ENCODE assay signal across 10 mouse cellular contexts in the genomic region with DNA sequence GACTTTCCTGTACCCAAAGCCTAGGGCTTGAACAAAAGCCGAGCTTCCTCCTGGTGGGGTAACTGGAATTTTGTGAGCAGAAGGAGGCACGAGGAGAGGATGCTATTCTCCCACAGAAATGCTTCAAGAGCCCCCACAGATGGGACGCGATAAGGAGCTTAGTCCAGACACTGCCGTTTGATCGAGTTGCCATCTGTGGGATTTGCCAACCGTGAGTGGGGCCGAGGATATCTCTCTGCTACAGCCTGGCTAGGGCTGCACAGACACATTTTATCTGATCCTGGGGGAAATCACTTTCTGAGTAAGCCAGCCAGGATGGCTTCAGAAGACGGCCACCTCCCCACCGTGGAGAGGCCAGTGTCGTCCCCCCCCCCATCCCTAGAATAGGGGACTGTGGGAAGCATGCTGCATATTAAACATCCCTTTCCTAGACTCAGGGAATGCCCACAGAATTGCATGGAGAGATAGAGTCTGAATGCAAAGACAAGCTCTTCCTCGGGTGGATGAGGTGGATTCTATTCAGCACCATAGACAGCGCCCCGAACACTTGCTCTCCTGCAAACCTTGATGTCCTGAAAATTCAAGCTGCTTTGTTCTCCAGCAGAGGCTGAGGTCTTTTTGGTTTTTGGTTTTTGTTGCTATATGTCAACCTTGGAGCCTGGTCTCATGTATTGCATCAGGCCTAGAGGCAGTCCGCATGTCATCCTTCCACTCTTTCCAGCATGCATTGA.
DNase-seq lines count a peak whose midpoint lies in the region; ATAC-seq lines count a peak whose summit lies in the region.
"Had no signal": no experiment of that assay in that cellular context is flagged by ENCODE, and none has a peak within 500 bp of the region (broad histone marks: within the 10 kb centered on the region; RNA-seq: fewer than 3 reads in every experiment).

No protein-coding gene starts in this region.

- H3K9me3 ChIP-seq in hindbrain, embryonic 10.5 days: no peaks in the 10 kb centered on the region
- H3K9me3 ChIP-seq in hindbrain, embryonic 16.5 days (ENCODE audit: control insufficient read depth, low read length): no peaks in the 10 kb centered on the region

- H3K9ac ChIP-seq in hindbrain, embryonic 16.5 days (ENCODE audit: low read depth, low read length): no peak overlapping the region

- no peak overlapping the region for H3K4me2 ChIP-seq in hindbrain, embryonic 16.5 days (ENCODE audit: low read length)

- H3K4me1 ChIP-seq in hindbrain, embryonic 10.5 days (replicated peaks): no peaks in the 10 kb centered on the region
- H3K4me1 ChIP-seq in hindbrain, embryonic 16.5 days (ENCODE audit: control insufficient read depth, insufficient read depth, low read depth, low read length): no peaks in the 10 kb centered on the region

- no peak for ATAC-seq in hindbrain, embryonic 16.5 days
- no peak for ATAC-seq in frontal cortex, adult (ENCODE audit: low TSS enrichment)

- H3K27me3 ChIP-seq in hindbrain, embryonic 10.5 days (ENCODE audit: insufficient read depth, poor library complexity, severe bottlenecking): no peaks in the 10 kb centered on the region
- H3K27me3 ChIP-seq in hindbrain, embryonic 16.5 days (replicated peaks; ENCODE audit: control insufficient read depth, insufficient read depth, low read length): no peaks in the 10 kb centered on the region

- 62% methylated on average over 15 of the region's 15 CpGs for WGBS in hindbrain, embryonic 10.5 days
- WGBS in hindbrain, embryonic 16.5 days: 57% methylated on average over 15 of the region's 15 CpGs

- H3K4me3 ChIP-seq in hindbrain, embryonic 10.5 days: no peak overlapping the region
- H3K4me3 ChIP-seq in hindbrain, embryonic 16.5 days (ENCODE audit: low read length): no peak overlapping the region

- no peak overlapping the region for H3K27ac ChIP-seq in hindbrain, embryonic 10.5 days
- no peak overlapping the region for H3K27ac ChIP-seq in hindbrain, embryonic 16.5 days (ENCODE audit: low read depth, low read length)

- peak; percentile 57 for DNase-seq in hindbrain, embryonic 10.5 days (ENCODE audit: low spot score)
- peak; percentile 6 for DNase-seq in ovary, postnatal 14 days (ENCODE audit: low spot score)
- DNase-seq in ovary, adult 18-20 months (ENCODE audit: low spot score): no peak
- DNase-seq in embryo, embryonic 10.5 days (ENCODE audit: low spot score): peak; percentile 76
- peak; percentile 72 for DNase-seq in retina, embryonic 14.5 days (ENCODE audit: low spot score)
- no peak for DNase-seq in left cerebral cortex, adult 8-10 months (ENCODE audit: low spot score in 2 of 2)
- DNase-seq: gastrocnemius, postnatal 25 days; thymus, adult 2 months had no signal

- H3K36me3 ChIP-seq in hindbrain, embryonic 10.5 days: no peaks in the 10 kb centered on the region
- no peaks in the 10 kb centered on the region for H3K36me3 ChIP-seq in hindbrain, embryonic 16.5 days (ENCODE audit: control insufficient read depth, insufficient read depth, low read length)

Comparison
In these comparisons a context has a peak if more than half of its experiments do, and no peak if none do; other contexts are left out.
1. DNase-seq: peak in hindbrain, embryonic 10.5 days (single experiment), ovary, postnatal 14 days (single experiment), embryo, embryonic 10.5 days (single experiment) and retina, embryonic 14.5 days (single experiment); none in ovary, adult 18-20 months (single experiment) and left cerebral cortex, adult 8-10 months (0 of 2).